Mouse (Mus musculus) limb, embryonic 11.5 days (tissue): Measurements from ENCODE around the gene Sox11. TPM values are rescaled to one million over a fixed set of nuclear protein-coding genes. Genes with fewer than 3 reads are reported as not detected.

Experiments
- ATAC-seq: fragments of 200-750 bp; cut with Nextera tagmentation; 2 replicates; pipeline ENCODE4 v1.8.0; 2017; ENCODE audit warnings: low read depth; ENCODE audit not compliant: insufficient number of reproducible peaks, low FRiP score, low TSS enrichment
- DNase-seq: peaks from one replicate; pipeline ENCODE4 v3.0.0-alpha.2; 2015; ENCODE audit warnings: low spot score
- H3K27ac ChIP-seq: fragments of 300-500 bp; sonication (generic); replicated peaks from 2 replicates; pipeline ENCODE4 v1.5.1; 2014; ENCODE audit warnings: low read depth, mild to moderate bottlenecking, low read length
- H3K27me3 ChIP-seq: fragments of 300-500 bp; sonication (generic); 2 replicates; pipeline ENCODE4 v1.6.1; 2014; ENCODE audit warnings: mild to moderate bottlenecking, low read length, mixed read lengths; ENCODE audit not compliant: control insufficient read depth, insufficient read depth
- H3K36me3 ChIP-seq: fragments of 300-500 bp; sonication (generic); 2 replicates; pipeline ENCODE4 v1.6.1; 2014; ENCODE audit warnings: mild to moderate bottlenecking, low read length, moderate library complexity, mixed read lengths; ENCODE audit not compliant: control insufficient read depth, insufficient read depth
- H3K4me1 ChIP-seq: fragments of 300-500 bp; sonication (generic); 2 replicates; pipeline ENCODE4 v1.6.1; 2014; ENCODE audit warnings: low read length, mixed read lengths; ENCODE audit not compliant: control insufficient read depth, insufficient read depth
- H3K4me2 ChIP-seq: fragments of 300-500 bp; sonication (generic); 2 replicates; pipeline ENCODE4 v1.6.1; 2014; ENCODE audit warnings: low read depth, mild to moderate bottlenecking, moderate library complexity; ENCODE audit not compliant: severe bottlenecking
- H3K4me3 ChIP-seq: fragments of 300-500 bp; sonication (generic); 2 replicates; pipeline ENCODE4 v1.5.1; 2014; ENCODE audit warnings: low read depth, low read length
- H3K9ac ChIP-seq: fragments of 300-500 bp; sonication (generic); 2 replicates; pipeline ENCODE4 v1.6.1; 2014; ENCODE audit warnings: mild to moderate bottlenecking, low read length
- H3K9me3 ChIP-seq: fragments of 300-500 bp; sonication (generic); 2 replicates; pipeline ENCODE4 v1.6.1; 2016; ENCODE audit warnings: low read length; ENCODE audit not compliant: control insufficient read depth
- WGBS: fragments of 180-500 bp; shearing (Covaris S2); extraction: QIAGEN DNeasy Blood & Tissue Kit; methylation state at CpG from one replicate; pipeline ENCODE4 v1.1.7; 2014; 5-methylcytosine and 5-hydroxymethylcytosine counted together
- polyA plus RNA-seq: library from polyadenylated mRNA; unstranded; fragments of >200 nt; fragmentation: Nextera tagmentation; extraction: Ambion mirVana; gene quantifications from 2 replicates; pipeline ENCODE4 v1.2.1, GENCODE M21; 2014

Gene Sox11
- 349 and 356 TPM in 2 replicates for polyA plus RNA-seq

DNA sequence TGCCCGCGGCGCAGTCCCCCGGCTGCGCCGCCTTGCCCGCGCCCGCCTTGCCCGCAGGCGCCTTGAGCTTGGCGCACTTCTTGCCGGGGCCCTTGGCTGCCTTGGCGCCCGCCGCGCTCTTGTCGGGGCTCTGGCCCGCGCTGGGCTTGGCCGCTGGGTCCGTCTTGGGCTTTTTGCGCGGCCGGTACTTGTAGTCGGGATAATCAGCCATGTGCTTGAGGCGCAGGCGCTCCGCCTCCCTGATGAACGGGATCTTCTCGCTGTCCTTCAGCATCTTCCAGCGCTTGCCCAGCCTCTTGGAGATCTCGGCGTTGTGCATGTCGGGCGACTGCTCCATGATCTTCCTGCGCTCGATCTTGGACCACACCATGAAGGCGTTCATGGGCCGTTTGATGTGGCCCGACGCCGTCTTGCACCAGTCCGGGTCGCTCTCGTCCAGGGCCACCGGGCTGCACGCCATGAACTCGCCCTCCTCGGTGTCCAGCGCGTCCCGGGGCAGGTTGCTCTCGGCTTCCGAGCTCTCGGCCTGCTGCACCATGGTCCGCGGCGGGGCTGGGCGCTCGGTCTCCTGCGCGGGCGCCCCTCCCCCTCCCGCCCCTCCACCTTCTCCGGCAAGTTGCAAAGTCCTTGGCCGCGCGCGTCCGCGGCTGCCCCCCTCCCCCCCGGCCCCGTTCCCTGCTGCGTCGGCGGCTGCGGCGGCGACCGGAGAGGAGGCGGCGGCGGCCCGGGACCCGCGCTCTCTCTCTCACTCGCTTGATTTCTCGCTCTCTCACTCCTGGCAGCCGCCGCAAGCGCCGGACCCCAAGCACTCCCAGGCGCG lies at the start of gene Sox11:
Gene Sox11, minus strand, starts transcription at position 704 of the 820 bp plus-strand sequence.
- WGBS = under 1% methylated on average over 68 of the region's 95 CpGs
- DNase-seq = no peak
- no peaks in the 10 kb centered on the region for H3K27me3 ChIP-seq

DNA sequence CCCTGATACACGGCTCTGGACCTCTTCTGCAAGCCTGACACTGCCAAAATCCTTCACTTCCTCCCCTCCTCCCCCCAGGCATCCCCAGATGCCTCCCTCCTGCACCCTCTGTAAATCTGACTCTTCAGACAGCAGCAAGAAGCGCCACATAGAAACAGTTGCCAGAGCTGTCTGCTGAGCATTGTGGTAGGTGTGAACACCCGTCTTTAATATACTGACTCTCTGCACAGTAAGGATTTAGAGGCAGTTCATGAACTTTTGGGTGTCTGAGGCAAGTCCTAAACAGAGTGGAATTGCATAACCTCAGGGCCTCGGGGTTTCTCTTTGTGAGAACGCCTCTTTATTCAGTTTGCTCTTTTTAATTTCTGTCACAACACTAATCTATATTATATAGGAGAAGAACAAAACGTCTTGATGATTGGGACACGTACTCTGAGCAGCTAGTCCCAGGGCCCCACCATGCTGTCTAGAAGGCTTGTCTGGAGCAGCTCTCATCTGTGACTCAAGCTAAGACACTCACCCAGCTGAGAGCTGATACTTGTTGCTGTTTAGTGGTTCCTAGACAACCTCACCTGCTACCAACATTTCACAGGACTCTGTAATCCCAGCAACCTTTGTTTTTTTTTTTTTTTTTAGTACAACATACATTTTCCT lies 49.4 kb upstream of the Sox11 start:
- Histone ChIP-seq H3K4me1 (0 out of 2 replicates have a peak, but pooled peaks cover 8% of the 10 kb centered on the region), H3K4me3 (no peak overlapping the region), H3K9ac (no peak overlapping the region), H3K4me2 (no peak overlapping the region), H3K27ac (no peak overlapping the region), H3K27me3 (no peaks in the 10 kb centered on the region), H3K9me3 (no peaks in the 10 kb centered on the region), H3K36me3 (no peaks in the 10 kb centered on the region)
- 28% methylated on average over 7 of the region's 7 CpGs for WGBS
- no peak for DNase-seq
- no peak for ATAC-seq

More for the DNA sequence above, at the start of gene Sox11:
- Histone ChIP-seq H3K36me3 (no peaks in the 10 kb centered on the region), H3K4me2 (peak within 1 kb of the TSS; percentile 73), H3K4me3 (peak within 1 kb of the TSS; percentile 100), H3K9me3 (no peaks in the 10 kb centered on the region), H3K27ac (peak within 1 kb of the TSS; percentile 98), H3K9ac (peak within 1 kb of the TSS; percentile 100), H3K4me1 (peaks cover 2% of the 10 kb centered on the region; the same call in 1 of the 2 replicates)
- peak; percentile 63 for ATAC-seq

- Histone ChIP-seq H3K27ac (no peak overlapping the region), H3K4me1 (peaks cover 12% of the 10 kb centered on the region; the same call in 1 of the 2 replicates), H3K9ac (no peak overlapping the region), H3K36me3 (no peaks in the 10 kb centered on the region), H3K4me2 (no peak overlapping the region), H3K27me3 (no peaks in the 10 kb centered on the region), H3K4me3 (no peak overlapping the region), H3K9me3 (no peaks in the 10 kb centered on the region)
- ATAC-seq = no peak
- no peak for DNase-seq
- WGBS = 41% methylated on average over 3 of the region's 3 CpGs
Measured at GRCm38 (mm10) chr12:27390439-27390838, 48.1 kb upstream of the Sox11 start.

DNA sequence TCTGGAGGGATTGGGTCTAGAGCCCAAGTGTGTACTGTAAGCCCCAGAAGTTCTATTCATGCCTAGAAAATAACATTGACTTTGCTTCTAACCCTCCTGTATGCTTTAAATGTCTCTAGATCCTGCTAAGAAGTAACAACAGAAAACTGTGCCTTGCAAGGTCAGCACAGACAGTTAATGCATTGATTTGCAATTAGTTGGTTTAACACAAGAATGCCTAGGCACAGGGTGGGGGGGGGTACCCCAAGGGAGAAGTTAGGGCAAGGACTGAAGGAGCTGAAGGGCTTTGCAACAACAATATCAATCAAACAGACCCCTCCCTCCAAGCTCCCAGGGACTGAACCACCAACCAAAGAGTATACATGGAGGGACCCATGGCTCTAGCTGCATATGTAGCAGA lies 47.1 kb upstream of the Sox11 start:
- Histone ChIP-seq H3K9ac (no peak overlapping the region), H3K4me3 (no peak overlapping the region), H3K27ac (no peak overlapping the region), H3K9me3 (no peaks in the 10 kb centered on the region), H3K4me2 (no peak overlapping the region), H3K27me3 (no peaks in the 10 kb centered on the region), H3K36me3 (no peaks in the 10 kb centered on the region), H3K4me1 (peaks cover 12% of the 10 kb centered on the region; the same call in 1 of the 2 replicates)
- DNase-seq (no peak), ATAC-seq (no peak)

DNA sequence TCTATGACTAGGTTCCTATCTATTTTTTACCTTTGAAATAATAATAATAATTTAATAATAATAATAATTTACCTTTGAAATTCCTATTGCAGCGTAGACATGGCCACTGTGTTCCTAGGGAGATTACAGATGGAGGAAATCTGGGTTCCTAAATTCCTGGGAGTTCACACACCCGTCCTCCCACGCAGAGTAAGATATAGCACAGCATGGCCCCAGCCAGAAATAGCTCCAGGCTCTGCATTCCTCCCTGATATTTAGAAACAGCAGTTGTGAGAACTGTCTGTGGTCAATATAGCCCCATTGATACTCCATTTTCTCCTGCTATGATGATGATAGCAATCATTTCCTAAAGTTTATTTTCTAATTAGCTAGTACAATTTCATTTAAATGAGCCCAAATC lies 30.1 kb upstream of the Sox11 start:
- no peak for ATAC-seq

GRCm38 (mm10) chr12:27370756-27371155 lies 28.4 kb upstream of the Sox11 start:
- H3K4me1 ChIP-seq = no peaks in the 10 kb centered on the region
- H3K4me3 ChIP-seq = no peak overlapping the region
- H3K36me3 ChIP-seq = no peaks in the 10 kb centered on the region
- 67% methylated on average over 2 of the region's 2 CpGs for WGBS
- H3K9me3 ChIP-seq = no peaks in the 10 kb centered on the region
- ATAC-seq (no peak), DNase-seq (no peak)
- H3K27ac ChIP-seq = no peak overlapping the region
- no peaks in the 10 kb centered on the region for H3K27me3 ChIP-seq
- H3K9ac ChIP-seq = no peak overlapping the region
- no peak overlapping the region for H3K4me2 ChIP-seq

More for the DNA sequence above, 30.1 kb upstream of the Sox11 start:
- Histone ChIP-seq H3K36me3 (no peaks in the 10 kb centered on the region), H3K4me3 (no peak overlapping the region), H3K27me3 (no peaks in the 10 kb centered on the region), H3K27ac (no peak overlapping the region), H3K9ac (no peak overlapping the region), H3K9me3 (no peaks in the 10 kb centered on the region), H3K4me1 (no peaks in the 10 kb centered on the region), H3K4me2 (no peak overlapping the region)
- DNase-seq = no peak
- 87% methylated on average over 3 of the region's 3 CpGs for WGBS

DNA sequence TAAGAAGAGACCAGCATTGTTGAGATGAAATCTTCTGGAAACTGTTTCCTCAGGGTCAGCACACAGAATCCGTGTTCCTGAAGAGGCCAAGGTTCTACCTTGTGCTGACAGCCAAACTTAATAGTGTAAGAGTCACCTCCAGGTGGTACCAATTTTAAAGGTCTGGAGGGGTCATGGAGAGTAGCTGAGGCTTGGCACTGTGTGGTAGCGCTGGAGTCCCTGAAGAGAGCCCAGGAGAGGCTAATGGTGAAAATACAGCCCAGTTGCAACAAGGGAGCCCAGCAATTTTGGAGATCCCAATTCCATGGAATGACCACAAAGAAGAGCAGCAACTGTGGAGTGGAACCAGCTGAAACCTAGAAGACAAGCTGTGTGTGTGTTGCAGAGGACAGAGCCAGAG lies 25.1 kb upstream of the Sox11 start:
- Histone ChIP-seq H3K4me1 (no peaks in the 10 kb centered on the region), H3K27me3 (no peaks in the 10 kb centered on the region), H3K4me3 (no peak overlapping the region), H3K27ac (no peak overlapping the region), H3K9ac (no peak overlapping the region), H3K36me3 (no peaks in the 10 kb centered on the region), H3K9me3 (no peaks in the 10 kb centered on the region), H3K4me2 (no peak overlapping the region)
- ATAC-seq (no peak), DNase-seq (peak; percentile 54)
- WGBS = 14% methylated on average over 2 of the region's 2 CpGs

DNA sequence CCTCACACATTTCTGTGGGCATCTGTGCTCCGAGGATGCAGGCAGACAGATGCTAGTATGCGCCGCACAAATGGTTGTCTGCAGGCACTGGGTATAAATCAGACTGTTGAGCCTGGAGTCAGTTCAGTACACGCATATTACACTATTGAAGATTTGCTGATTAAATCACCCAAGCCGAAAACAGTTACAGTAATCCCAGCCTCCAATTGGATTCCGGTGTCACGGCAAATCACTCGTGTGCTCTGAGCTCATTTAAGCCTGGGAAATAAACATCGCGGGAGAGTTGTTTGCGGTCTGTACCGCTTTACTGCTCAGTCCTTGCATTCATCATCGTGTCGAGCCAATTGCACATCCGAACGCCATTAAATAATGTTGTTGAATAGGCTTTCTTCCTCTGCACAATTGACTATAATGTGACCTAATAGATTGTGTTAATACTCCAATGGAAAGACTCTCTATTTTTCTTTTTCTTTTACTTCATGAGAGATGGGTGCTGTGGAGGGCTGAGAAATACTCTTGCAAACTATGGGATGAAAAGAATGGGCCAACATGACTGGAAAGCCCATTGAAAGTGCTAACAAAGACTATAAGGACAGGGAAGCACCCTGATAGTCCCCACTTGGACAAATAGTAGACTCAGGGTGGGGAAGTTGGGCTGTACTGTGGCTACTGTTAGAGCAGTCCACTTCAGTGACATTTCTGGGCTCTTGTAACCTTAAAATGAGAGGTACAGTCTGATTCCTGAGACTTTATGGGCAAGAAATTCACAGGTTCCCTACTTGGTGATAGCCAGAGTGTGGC lies 21.7 kb upstream of the Sox11 start:
- DNase-seq = no peak
- no peaks in the 10 kb centered on the region for H3K9me3 ChIP-seq
- WGBS = 88% methylated on average over 16 of the region's 16 CpGs

More for the DNA sequence above, 21.7 kb upstream of the Sox11 start:
- no peak for ATAC-seq
- Histone ChIP-seq H3K4me1 (no peaks in the 10 kb centered on the region), H3K27me3 (no peaks in the 10 kb centered on the region), H3K4me2 (no peak overlapping the region), H3K4me3 (no peak overlapping the region), H3K27ac (no peak overlapping the region), H3K36me3 (no peaks in the 10 kb centered on the region), H3K9ac (no peak overlapping the region)
